Mouse (Mus musculus): ENCODE measurements around the gene Pard3. TPM values are rescaled to one million over a fixed set of nuclear protein-coding genes. Genes with fewer than 3 reads are reported as not detected.

Gene Pard3
- polyA plus RNA-seq, 1 experiment = 32.0 TPM

DNA sequence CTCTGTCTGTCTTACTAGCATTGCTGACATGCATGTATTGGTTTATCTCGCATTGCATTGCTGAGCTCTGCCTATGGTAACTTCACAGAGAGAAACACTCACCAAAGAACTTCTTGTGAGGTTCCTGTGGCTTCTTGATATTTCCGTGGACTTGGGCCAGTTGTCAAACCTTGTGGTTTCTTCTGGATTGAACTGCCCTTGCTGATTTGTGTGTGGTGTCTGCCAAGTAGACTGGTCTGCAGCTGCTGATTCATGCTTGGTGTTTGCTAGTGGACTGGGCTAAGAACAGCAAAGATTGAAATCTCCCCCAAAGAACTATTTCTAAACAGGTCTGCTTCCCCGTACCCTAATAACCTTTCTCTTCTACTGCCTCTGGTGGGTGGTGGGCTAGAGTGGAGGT lies 117.6 kb downstream of the Pard3 start:
- no peak for DNase-seq (ENCODE audit: low spot score)

DNA sequence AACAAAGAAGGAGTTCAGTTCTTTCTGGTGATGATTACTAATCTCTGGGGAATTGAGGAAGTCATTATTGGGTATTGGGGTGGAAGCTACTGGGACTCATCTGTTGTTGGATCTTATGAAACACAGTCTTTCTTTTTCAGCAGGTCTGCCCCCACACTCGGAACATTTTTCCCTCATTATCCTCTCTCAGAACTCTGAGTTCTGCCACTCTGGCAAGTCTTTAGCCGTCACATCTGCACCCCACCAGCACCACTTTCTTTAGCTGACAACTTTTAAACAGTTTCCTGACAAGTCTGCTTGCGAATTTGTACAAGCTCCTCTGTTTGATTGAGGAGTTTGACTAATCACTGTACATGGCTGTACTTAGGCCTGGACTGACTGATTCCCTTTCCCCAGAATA lies 118.4 kb downstream of the Pard3 start:
- no peak for DNase-seq (ENCODE audit: low spot score)

DNA sequence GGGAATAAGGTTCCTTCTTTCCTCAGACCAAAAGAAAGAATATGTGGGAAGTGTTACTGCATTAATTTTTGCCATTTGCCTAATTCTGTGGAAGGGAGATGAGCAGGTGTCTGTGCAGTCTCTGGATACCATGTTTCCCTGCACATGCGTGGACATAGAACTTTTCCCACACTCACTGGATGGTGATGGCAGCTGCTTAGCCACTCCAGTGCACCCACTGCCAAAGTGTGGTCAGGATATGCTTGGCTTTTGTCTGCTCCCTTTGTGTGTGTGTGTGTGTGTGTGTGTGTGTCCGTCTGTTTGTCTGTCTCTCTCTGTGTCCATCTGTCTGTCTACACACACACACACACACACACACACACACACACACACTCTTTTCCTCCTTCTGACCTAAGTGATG lies 119.8 kb downstream of the Pard3 start:
- no peak for DNase-seq (ENCODE audit: low spot score)

DNA sequence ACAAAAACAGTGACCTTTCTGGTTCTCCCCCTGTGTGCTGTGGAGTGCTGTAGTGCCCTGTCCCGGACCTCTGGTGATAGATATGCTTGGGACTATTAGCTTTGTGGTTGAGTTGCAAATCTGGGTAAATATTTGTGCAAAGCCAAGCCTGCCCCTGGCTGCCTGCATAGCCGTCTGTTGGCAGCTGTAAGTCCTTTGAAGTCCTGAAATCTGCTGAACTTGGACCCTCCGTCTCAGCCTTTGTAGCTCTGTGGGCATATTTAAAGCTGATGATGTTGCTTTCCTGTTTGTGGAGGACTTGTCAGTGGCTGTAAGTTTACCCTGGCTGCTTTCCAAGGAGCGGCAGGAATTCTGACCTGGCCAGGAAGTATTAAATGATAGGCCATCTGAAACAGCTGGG lies 120.3 kb downstream of the Pard3 start:
- DNase-seq (ENCODE audit: low spot score) = no peak

DNA sequence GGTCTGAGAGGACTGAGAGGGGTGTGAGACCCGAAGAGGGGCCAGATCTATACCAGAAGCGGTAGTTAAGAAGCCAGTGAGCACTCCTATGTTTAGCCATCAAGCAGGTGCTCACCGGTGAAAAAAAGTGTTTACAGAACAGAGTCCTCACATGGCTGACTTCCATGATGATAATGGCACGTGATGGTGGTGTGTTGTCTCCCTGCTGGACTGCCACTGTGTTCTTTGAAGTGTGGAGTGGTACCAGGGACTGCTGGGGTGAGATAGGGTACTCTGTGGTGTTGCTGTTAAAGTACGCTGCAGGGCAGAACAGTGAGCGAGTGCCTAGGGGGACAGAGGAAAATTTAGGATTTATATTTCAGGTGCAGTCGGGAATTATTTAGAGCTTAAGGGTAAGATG lies 122.2 kb downstream of the Pard3 start:
- no peak for DNase-seq (ENCODE audit: low spot score)

DNA sequence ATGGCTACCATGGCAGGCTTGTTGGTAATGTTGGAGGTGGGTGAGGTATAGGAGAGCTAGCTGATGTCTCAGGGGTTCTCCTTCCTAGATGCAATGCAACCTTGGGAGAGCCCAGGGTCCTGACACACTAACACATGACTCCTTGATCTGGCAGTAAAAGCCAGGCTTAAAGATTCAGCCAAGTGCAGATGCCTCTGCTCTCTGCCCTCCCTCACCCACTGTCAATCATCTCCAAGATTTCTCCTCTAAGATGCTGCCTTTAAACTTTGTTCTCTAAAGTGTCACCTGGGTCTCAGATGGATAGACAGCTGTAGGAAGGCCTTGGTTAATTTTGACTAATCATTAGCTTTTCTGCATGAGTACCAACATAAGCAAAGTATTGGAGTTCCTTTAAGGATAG lies 125.0 kb downstream of the Pard3 start:
- no peak for DNase-seq (ENCODE audit: low spot score)

DNA sequence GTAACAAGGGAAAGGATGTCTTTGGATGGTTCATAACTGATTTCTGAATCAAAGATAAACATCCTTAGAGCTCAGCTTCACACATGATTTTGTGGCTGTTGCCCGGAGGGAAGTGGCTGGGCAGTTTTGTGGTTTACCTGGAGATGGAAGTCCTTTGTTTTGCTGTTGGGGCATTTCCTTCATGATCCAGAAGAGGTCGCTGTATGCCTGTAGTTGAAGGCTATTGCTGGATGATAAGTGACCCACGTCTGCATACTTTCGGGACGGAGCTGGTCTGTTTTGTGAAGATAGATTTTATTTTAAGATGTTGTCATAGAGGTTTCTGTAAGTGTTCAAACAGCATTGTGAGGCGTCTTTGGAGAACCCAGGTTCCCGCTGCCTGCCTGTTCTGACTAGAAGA lies 126.7 kb downstream of the Pard3 start:
- DNase-seq (ENCODE audit: low spot score) = no peak

DNA sequence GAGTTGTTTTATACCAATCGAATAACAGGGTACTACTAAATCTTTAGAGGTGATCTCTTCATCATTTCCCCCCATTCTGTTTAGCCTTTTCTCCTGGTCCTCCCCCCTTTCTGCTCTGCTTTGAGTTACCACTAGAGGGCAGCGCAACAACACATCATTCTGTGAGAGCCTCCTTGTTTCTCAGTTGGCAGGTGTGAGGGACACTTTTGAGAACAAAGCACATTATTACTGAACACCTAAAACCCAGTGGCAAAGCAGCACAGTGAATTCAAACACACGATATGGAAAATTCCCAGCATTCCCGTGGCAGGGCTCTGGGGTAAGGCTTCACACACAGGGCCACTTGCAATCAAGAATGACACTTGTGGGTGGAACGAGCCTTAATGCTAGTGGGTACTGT lies 127.7 kb downstream of the Pard3 start:
- DNase-seq (ENCODE audit: low spot score) = no peak

DNA sequence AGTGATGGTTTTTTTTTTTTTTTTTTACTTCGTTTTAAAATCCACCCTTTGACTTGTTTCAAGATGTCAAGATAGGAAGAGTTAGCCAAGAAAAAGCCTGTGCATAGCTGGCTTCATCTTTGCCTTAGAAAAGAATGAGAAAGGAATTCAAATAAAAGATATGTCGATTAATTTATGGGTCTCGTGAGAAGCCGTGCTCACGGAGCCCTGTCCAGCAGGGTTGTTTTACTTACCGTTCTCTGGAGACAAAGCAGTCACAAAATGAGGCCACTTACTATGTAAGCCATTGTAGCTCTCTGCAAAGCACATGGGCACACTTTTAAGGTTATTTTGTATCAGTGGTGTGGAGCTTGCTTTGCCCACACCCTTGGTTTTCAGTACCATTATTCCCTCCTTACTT lies 128.1 kb downstream of the Pard3 start:
- no peak for DNase-seq (ENCODE audit: low spot score)

DNA sequence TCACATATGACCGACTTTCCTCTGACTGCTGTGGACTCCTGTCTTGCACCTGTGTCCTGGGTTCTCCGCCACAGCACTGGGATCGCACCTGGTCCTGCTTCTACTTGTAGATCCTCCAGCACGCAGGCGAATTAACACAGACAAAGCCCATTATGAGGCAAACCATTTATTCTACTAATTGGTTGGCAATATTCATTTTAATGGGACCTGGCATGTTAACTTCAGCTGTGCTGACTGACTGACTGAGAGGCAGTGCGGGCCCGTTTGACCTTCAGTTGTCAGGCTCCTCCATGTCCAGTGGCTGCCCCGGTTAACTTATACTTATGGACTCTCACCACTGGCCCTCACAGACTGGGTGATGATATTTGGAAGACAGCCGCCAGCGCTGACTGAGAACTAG lies 128.6 kb downstream of the Pard3 start:
- DNase-seq (ENCODE audit: low spot score) = no peak

DNA sequence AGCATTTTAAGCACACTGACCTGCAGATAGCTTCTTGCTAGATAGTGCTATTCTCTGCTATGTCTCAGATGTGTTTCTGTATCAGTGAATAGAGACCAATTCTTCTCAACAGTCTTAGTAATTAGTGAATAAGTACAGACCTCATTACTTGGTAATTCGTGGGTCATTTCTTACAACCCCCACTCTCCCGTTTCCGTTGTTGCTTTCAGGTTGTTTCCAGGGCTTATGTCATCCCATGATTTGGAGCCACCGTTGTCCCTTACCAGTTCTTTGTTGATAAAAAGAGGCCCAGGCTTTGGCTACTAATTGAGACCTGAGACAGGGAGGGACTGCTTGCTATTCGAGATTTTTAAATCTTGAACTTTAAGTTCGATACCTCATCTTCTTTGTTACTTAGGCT lies 129.7 kb downstream of the Pard3 start:
- DNase-seq (ENCODE audit: low spot score) = no peak

DNA sequence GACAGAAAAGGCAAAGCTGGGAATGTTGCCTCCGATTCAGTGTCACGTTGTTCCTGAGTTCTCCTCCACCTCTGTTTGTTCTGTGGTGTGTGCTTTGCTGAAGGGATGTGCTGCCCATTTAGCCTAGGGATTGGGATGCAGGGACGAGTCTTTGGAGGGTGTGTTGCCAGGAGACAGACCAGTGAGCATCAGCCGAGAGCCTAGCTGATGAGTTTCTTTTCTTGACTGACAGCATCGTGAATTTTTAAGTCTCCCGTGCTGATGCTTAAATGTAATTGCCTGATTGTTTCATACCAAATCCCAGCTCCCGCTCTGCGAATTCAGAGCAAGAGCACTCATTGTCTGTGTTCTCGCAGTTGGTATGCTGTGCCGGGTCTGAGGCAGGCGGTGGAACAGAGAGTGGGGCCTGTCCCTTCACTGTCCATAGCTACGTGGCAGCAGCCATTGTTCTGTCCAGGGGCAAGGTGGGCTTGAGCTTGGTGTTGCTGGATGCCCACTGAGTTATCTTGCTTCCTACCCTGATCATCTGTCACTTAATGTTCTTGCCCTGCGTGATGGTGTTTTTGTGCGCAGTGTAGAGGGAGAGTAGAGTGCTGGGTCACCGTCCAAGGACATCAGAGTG lies 131.2 kb downstream of the Pard3 start:
- DNase-seq (ENCODE audit: low spot score) = no peak

DNA sequence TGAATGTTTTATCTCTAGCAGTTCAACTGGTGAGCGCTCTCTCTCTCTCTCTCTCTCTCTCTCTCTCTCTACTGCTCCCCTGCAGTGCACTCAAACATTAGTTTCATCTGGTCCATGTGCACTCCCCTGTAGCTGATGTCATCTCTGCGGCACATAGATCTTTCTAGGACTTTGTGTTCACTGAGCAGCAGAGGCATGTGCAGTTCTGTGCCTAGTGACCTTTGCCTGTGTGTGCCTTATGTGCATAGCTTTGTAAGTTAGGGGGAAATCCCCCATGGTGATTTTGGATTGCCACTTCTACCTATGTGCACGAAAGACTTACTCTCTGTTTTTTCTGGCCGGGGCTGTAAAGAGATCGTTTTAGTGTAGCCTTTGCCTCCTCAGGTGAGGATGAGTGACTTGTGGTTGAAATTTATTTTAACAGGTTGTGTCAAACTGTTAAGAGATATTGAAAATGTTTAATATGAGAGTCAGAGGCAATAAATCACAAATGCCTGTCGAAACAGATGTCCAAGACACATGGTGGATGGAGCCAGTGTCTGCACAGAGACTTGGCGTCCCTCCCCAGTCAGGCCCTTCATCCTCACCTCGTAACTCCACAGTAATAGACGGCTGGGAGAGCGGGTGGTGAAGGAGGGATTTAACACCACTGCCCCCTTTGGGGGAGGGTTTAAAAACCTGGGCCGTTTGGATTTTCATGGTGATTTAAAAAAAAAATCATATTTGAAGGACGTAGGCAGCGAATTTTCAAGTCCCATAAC lies 133.0 kb downstream of the Pard3 start:
- no peak for DNase-seq (ENCODE audit: low spot score)

DNA sequence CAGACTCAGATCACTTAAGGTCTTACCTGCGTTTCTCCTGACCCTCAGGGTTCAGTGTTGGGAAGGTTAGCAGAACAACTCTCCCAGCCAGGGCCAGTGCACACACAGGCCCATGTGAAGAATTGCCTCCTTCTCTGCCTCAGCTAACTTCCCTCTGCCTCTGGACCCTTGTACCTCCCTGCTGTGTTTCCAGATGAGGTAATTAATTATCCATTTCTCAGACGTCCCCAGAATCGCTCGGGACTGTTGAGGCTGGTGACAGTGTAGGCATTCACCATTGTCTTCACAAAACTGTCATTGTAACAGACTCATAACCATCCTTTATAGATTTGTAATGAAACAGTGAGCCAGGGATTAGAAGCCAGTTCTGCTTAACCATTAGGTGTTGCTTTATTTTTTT lies 143.8 kb downstream of the Pard3 start:
- DNase-seq (ENCODE audit: low spot score) = no peak

DNA sequence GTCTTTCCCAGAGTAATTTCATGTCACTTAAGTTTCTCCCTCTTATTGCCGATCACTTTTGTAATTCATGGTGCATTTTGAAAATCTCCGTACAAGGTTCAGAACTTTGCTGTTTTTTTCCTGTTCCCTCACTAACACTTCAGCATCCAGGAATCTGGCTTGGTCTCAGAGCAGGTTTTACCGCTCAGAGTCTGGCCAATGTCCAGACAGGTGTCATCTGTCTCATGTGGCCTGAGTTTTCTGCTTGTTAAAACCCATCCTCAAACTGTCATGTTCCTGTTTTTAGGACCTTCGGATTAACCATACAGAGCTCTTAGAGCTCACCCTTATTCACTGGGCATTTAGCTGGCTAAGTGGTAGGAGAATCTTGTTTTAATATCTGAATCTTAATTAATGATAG lies 146.9 kb downstream of the Pard3 start:
- DNase-seq (ENCODE audit: low spot score) = no peak

DNA sequence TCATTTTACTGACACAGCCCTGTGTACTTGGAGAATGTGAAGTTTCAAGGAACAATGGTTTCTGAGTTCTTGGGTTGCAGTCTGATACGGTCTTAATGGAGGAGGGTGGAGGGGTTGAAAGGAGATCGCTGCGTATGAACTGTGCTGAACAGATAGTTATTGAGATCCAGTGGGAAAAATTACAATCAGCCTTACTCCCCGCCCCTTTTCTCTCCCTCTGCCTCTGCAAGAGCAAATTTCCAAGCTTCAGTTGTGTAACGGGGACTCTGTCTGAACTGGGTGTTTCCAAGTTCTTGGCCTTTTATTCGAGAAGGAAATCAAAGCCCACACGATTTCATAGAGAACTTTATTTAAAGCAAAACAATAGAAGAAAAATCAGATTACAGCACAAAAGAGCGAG lies 150.6 kb downstream of the Pard3 start:
- DNase-seq (ENCODE audit: low spot score) = no peak

DNA sequence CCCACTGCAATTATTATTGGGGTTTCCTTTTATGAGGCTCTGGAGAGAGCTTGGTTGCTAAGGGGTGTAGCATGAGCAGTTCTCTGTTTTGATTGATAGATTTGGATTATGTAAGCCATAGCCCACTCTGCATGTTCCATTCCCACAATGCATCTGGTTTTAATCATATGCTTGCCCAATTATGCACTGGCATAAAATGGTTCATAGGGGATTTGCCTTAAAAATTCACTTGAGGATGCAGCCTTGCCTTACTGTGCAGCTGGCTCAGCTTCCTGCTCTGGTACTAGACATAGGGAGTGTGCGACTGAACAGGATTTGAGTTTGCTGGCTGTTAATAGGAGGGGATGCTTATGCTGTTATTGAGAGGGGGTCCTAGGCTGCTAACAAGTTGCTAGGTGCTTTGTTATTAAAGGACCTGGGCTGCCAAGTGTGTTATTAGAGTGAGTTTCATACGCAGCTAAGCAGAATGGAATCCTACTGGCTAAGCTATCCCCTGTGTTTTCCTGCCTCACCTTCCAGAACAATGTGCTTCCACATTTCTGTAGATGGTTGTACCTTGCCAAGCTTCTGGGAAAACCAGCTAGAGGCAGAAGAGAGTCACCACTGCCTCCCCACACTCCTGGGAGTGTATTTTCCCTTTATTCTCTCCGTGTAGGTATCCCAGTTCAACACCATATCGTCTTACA lies 151.2 kb downstream of the Pard3 start:
- no peak for DNase-seq (ENCODE audit: low spot score)

DNA sequence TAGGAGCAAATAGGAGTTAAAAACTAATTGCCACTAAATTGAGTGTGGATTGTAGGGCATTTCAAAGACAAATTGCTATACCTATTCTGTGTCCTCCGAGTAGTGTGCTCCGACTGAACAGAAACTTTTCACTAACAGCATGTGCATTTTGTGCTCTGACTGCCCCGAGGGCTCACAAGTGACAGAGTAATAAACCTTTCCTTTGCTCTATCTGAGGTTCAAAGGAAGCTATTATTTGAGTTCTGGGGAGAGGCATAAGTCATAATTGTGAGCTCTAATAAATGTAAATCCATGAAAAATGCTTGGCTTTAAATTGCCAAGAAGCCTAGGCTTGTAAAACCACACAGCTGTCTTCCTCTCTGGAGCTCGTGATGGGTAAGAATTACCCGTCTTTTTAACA lies 156.5 kb downstream of the Pard3 start:
- no peak for DNase-seq (ENCODE audit: low spot score)

DNA sequence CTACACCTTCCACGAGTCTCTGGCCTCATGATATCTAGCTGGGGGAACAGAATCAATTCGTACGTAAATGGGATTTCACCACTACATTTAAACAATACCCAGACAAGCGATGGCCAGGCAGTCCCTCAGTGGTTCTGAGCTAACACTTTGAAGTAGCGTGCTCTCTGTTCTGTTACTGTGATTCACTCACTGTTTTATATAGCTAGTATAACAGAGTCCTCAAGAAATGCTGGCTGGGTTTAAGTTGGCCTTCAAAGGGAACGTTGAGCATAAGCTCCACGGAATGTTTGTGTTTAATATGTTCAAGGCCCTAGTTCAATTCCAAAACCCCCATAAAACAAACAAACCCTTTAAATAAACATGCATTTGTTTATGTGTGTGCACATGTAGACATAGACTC lies 156.9 kb downstream of the Pard3 start:
- DNase-seq (ENCODE audit: low spot score) = no peak

DNA sequence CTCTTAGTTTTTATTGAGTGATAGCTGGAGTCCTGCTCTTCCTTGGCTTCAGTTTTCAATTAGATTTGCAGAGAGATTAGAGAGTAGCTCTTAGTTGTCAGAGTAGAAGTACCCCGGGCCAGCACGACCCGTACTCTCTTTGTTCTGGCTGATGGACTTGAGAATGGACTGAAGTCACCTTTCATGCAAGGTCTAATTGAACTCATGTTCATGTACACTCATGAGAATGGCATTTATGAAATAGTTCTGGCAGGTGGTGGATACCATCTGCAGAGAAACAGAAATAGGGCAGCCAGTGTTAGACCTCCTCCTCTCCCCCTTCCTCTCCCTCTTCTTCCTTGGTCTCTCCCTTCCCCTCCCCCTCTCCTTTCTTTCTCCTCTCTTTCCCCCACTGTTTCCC lies 158.7 kb downstream of the Pard3 start:
- no peak for DNase-seq (ENCODE audit: low spot score)

DNA sequence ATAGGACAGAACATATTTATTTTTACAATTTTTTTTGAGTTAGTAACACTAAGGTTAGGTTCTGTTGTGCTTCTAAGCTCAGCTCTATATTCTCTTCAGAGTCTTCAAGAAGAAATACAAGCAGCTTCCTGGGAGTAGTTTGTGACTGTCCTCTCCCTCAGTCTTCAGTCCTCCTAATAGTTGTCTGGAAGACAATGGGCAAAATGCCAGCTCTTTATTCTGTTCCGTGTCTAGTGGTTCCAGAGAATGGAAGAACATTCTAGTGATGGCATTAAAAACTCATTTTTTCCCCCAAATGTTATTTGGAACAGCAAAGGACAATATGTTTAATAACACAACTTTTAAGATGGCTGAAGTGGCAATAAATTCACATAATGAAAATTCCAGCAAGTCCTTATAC lies 163.3 kb downstream of the Pard3 start:
- DNase-seq (ENCODE audit: low spot score) = no peak

DNA sequence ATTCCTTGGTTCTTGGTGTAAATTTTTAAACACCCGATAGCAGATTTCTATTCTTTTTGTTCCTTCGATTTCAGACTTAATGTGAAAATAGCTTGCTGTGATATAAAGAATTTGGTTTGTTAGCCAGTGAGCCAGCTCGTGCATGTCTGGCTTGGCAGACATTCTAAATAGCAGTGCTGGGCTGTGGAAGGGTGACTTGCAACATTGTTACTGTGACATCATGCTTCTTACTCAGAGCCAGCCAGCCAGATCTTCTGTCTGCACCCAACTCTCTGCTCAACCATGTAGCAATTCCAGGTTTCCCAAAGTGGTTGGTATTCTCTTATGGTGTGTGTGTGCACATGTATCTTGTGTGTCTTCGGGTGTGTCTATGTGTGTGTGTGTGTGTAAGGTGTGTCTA lies 163.7 kb downstream of the Pard3 start:
- DNase-seq (ENCODE audit: low spot score) = no peak
